Mouse (Mus musculus) forebrain, embryonic 16.5 days (tissue): ENCODE measurements around the gene Casp7. TPM values are rescaled to one million over a fixed set of nuclear protein-coding genes. Genes with fewer than 3 reads are reported as not detected.

Experiments used
- ATAC-seq: fragments of 200-750 bp; cut with Nextera tagmentation; 2 replicates; pipeline ENCODE4 v1.8.0; 2017; ENCODE audit warnings: mild to moderate bottlenecking, moderate library complexity
- H3K27ac ChIP-seq: fragments of 300-500 bp; sonication (generic); 2 replicates; pipeline ENCODE4 v1.5.1; 2014; ENCODE audit warnings: low read length, control low read depth
- H3K27me3 ChIP-seq: fragments of 300-500 bp; sonication (generic); replicated peaks from 2 replicates; pipeline ENCODE4 v1.6.1; 2014; ENCODE audit warnings: low read length; ENCODE audit not compliant: control insufficient read depth, insufficient read depth
- H3K36me3 ChIP-seq: fragments of 300-500 bp; sonication (generic); 2 replicates; pipeline ENCODE4 v1.6.1; 2014; ENCODE audit not compliant: control insufficient read depth, insufficient read depth
- H3K4me1 ChIP-seq: fragments of 300-500 bp; sonication (generic); replicated peaks from 2 replicates; pipeline ENCODE4 v1.6.1; 2014; ENCODE audit warnings: low read length; ENCODE audit not compliant: control insufficient read depth, insufficient read depth
- H3K4me2 ChIP-seq: fragments of 300-500 bp; sonication (generic); 2 replicates; pipeline ENCODE4 v1.6.1; 2014; ENCODE audit warnings: mild to moderate bottlenecking, low read length, control low read depth
- H3K4me3 ChIP-seq: fragments of 300-500 bp; sonication (generic); replicated peaks from 2 replicates; pipeline ENCODE4 v1.5.1; 2014; ENCODE audit warnings: mild to moderate bottlenecking, low read length, control low read depth
- H3K9ac ChIP-seq: fragments of 300-500 bp; sonication (generic); replicated peaks from 2 replicates; pipeline ENCODE4 v1.6.1; 2014; ENCODE audit warnings: low read depth, low read length, control low read depth
- H3K9me3 ChIP-seq: fragments of 300-500 bp; sonication (generic); 2 replicates; pipeline ENCODE4 v1.6.1; 2016; ENCODE audit warnings: low read length; ENCODE audit not compliant: control insufficient read depth
- WGBS: fragments of 180-500 bp; shearing (Covaris S2); extraction: QIAGEN DNeasy Blood & Tissue Kit; methylation state at CpG from one replicate; pipeline ENCODE4 v1.1.7; 2014; 5-methylcytosine and 5-hydroxymethylcytosine counted together
- polyA plus RNA-seq: library from polyadenylated mRNA; unstranded; fragments of >200 nt; fragmentation: Nextera tagmentation; extraction: Ambion mirVana; gene quantifications from 2 replicates; pipeline ENCODE4 v1.2.1, GENCODE M21; 2015

Gene Casp7
- polyA plus RNA-seq, 1 experiment from 2014 or later = 17.2 TPM

- Histone ChIP-seq H3K27ac (no peak overlapping the region), H3K9me3 (no peaks in the 10 kb centered on the region), H3K36me3 (no peaks in the 10 kb centered on the region), H3K9ac (no peak overlapping the region), H3K27me3 (no peaks in the 10 kb centered on the region), H3K4me2 (no peak overlapping the region), H3K4me1 (no peaks in the 10 kb centered on the region), H3K4me3 (no peak overlapping the region)
- 95% methylated on average over 2 of the region's 2 CpGs for WGBS
- no peak for ATAC-seq
Observed at GRCm38 (mm10) chr19:56452421-56452820, 55.5 kb downstream of the Casp7 start.

- no peak overlapping the region for H3K4me2 ChIP-seq
- no peak for ATAC-seq
- H3K4me1 ChIP-seq = no peaks in the 10 kb centered on the region
- no peak overlapping the region for H3K27ac ChIP-seq
- no peaks in the 10 kb centered on the region for H3K9me3 ChIP-seq
- no peak overlapping the region for H3K9ac ChIP-seq
- H3K27me3 ChIP-seq = no peaks in the 10 kb centered on the region
- H3K4me3 ChIP-seq = no peak overlapping the region
- WGBS = 84% methylated on average over 4 of the region's 4 CpGs
- H3K36me3 ChIP-seq = no peaks in the 10 kb centered on the region
Observed at GRCm38 (mm10) chr19:56454862-56455261, 57.9 kb downstream of the Casp7 start.

- no peak overlapping the region for H3K9ac ChIP-seq
- no peak overlapping the region for H3K4me3 ChIP-seq
- H3K4me2 ChIP-seq = no peak overlapping the region
- H3K36me3 ChIP-seq = no peaks in the 10 kb centered on the region
- no peaks in the 10 kb centered on the region; the same call in 1 of the 2 replicates for H3K4me1 ChIP-seq
- no peak overlapping the region for H3K27ac ChIP-seq
- no peaks in the 10 kb centered on the region for H3K9me3 ChIP-seq
- H3K27me3 ChIP-seq = no peaks in the 10 kb centered on the region
- WGBS = 27% methylated on average over 2 of the region's 2 CpGs
- ATAC-seq = no peak
Observed at GRCm38 (mm10) chr19:56455369-56455768, 58.4 kb downstream of the Casp7 start.

GRCm38 (mm10) chr19:56457569-56457968 lies 60.6 kb downstream of the Casp7 start:
- H3K4me3 ChIP-seq = no peak overlapping the region
- no peak overlapping the region for H3K9ac ChIP-seq
- peaks cover 9% of the 10 kb centered on the region for H3K4me1 ChIP-seq
- no peaks in the 10 kb centered on the region for H3K9me3 ChIP-seq
- no peak overlapping the region for H3K4me2 ChIP-seq
- no peaks in the 10 kb centered on the region for H3K36me3 ChIP-seq
- no peak overlapping the region for H3K27ac ChIP-seq
- H3K27me3 ChIP-seq = no peaks in the 10 kb centered on the region
- no peak for ATAC-seq
- WGBS = 81% methylated on average over 4 of the region's 4 CpGs

GRCm38 (mm10) chr19:56459154-56460050 lies 62.5 kb downstream of the Casp7 start:
- WGBS = 80% methylated on average over 10 of the region's 10 CpGs
- no peaks in the 10 kb centered on the region for H3K9me3 ChIP-seq
- no peak overlapping the region for H3K4me2 ChIP-seq
- H3K27me3 ChIP-seq = no peaks in the 10 kb centered on the region
- no peak overlapping the region for H3K4me3 ChIP-seq
- no peaks in the 10 kb centered on the region for H3K36me3 ChIP-seq
- H3K9ac ChIP-seq = no peak overlapping the region
- ATAC-seq = no peak
- H3K27ac ChIP-seq = no peak overlapping the region
- H3K4me1 ChIP-seq = peaks cover 9% of the 10 kb centered on the region

- 49% methylated on average over 2 of the region's 2 CpGs for WGBS
- Histone ChIP-seq H3K27ac (no peak overlapping the region), H3K36me3 (no peaks in the 10 kb centered on the region), H3K4me1 (peaks cover 9% of the 10 kb centered on the region), H3K27me3 (no peaks in the 10 kb centered on the region), H3K9me3 (no peaks in the 10 kb centered on the region), H3K9ac (no peak overlapping the region), H3K4me3 (no peak overlapping the region), H3K4me2 (no peak overlapping the region)
- ATAC-seq = no peak
Observed at GRCm38 (mm10) chr19:56460241-56460640, 63.3 kb downstream of the Casp7 start.

GRCm38 (mm10) chr19:56461522-56462101 lies 64.7 kb downstream of the Casp7 start, which contains the start of gene Plekhs1:
Gene Plekhs1, plus strand, starts transcription at chr19:56461640.
- no peak within 1 kb of the TSS for H3K4me2 ChIP-seq
- no peaks in the 10 kb centered on the region for H3K9me3 ChIP-seq
- no peak within 1 kb of the TSS for H3K27ac ChIP-seq
- no peaks in the 10 kb centered on the region for H3K36me3 ChIP-seq
- no peaks in the 10 kb centered on the region for H3K27me3 ChIP-seq
- H3K9ac ChIP-seq = no peak within 1 kb of the TSS
- no peak for ATAC-seq
- WGBS = 44% methylated on average over 10 of the region's 10 CpGs
- H3K4me1 ChIP-seq = peaks cover 9% of the 10 kb centered on the region
- H3K4me3 ChIP-seq = no peak within 1 kb of the TSS

GRCm38 (mm10) chr19:56462786-56463185 lies 65.9 kb downstream of the Casp7 start:
- H3K4me1 ChIP-seq = peaks cover 9% of the 10 kb centered on the region
- WGBS = 64% methylated on average over 4 of the region's 4 CpGs

GRCm38 (mm10) chr19:56466486-56466885 lies 69.6 kb downstream of the Casp7 start:
- Histone ChIP-seq H3K9ac (no peak overlapping the region), H3K4me2 (no peak overlapping the region), H3K36me3 (no peaks in the 10 kb centered on the region), H3K9me3 (no peaks in the 10 kb centered on the region), H3K27me3 (no peaks in the 10 kb centered on the region), H3K27ac (no peak overlapping the region), H3K4me3 (no peak overlapping the region), H3K4me1 (peaks cover 7% of the 10 kb centered on the region)
- 71% methylated on average over 8 of the region's 8 CpGs for WGBS
- ATAC-seq = no peak

More at GRCm38 (mm10) chr19:56462786-56463185, 65.9 kb downstream of the Casp7 start:
- ATAC-seq = no peak
- no peaks in the 10 kb centered on the region for H3K36me3 ChIP-seq
- no peak overlapping the region for H3K27ac ChIP-seq
- H3K9me3 ChIP-seq = no peaks in the 10 kb centered on the region
- no peak overlapping the region for H3K4me3 ChIP-seq
- no peak overlapping the region for H3K4me2 ChIP-seq
- H3K27me3 ChIP-seq = no peaks in the 10 kb centered on the region
- H3K9ac ChIP-seq = no peak overlapping the region
